Mouse (Mus musculus): ENCODE data around the gene Brinp3. TPM values are rescaled to one million over a fixed set of nuclear protein-coding genes. Genes with fewer than 3 reads are reported as not detected.

Gene Brinp3
- 17.3 and 18.9 TPM in 2 replicates for polyA plus RNA-seq (2015; fragmentation: Nextera tagmentation; extraction: Ambion mirVana)

- Histone ChIP-seq H3K9me3 (no peaks in the 10 kb centered on the region), H3K4me3 (peak within 1 kb of the TSS; percentile 50), H3K4me2 (peak within 1 kb of the TSS; percentile 74), H3K27me3 (peaks cover 29% of the 10 kb centered on the region), H3K4me1 (replicated peaks) (peaks cover 27% of the 10 kb centered on the region), H3K9ac (peak within 1 kb of the TSS; percentile 75), H3K27ac (replicated peaks) (peak within 1 kb of the TSS; percentile 67), H3K36me3 (no peaks in the 10 kb centered on the region)
- peak; percentile 41; the same call in 1 of the 2 replicates for ATAC-seq (ENCODE audit: low read depth)
- WGBS: 1% methylated on average over 19 of the region's 19 CpGs
These were observed at the start of gene Brinp3 for GRCm38 (mm10) chr1:146494681-146495331. Gene Brinp3 (plus strand): TSS chr1:146494760.

GRCm38 (mm10) chr1:146494221-146494620 lies 339 bp upstream of the Brinp3 start:
- peaks cover 29% of the 10 kb centered on the region for H3K27me3 ChIP-seq
- H3K9me3 ChIP-seq: no peaks in the 10 kb centered on the region
- WGBS: 10% methylated on average over 7 of the region's 7 CpGs
- H3K4me1 ChIP-seq (replicated peaks): peaks cover 27% of the 10 kb centered on the region
- H3K4me2 ChIP-seq: peak overlapping the region; percentile 74
- no peaks in the 10 kb centered on the region for H3K36me3 ChIP-seq
- peak overlapping the region; percentile 67 for H3K27ac ChIP-seq (replicated peaks)
- peak overlapping the region; percentile 50 for H3K4me3 ChIP-seq
- peak overlapping the region; percentile 75 for H3K9ac ChIP-seq
- no peak for ATAC-seq (ENCODE audit: low read depth)

- peak overlapping the region; percentile 50 for H3K4me3 ChIP-seq
- 6% methylated on average over 3 of the region's 3 CpGs for WGBS
- H3K9me3 ChIP-seq: no peaks in the 10 kb centered on the region
- no peak for ATAC-seq (ENCODE audit: low read depth)
- H3K4me1 ChIP-seq (replicated peaks): peaks cover 27% of the 10 kb centered on the region
- peak overlapping the region; percentile 74 for H3K4me2 ChIP-seq
- H3K27ac ChIP-seq (replicated peaks): peak overlapping the region; percentile 67; the same call in 1 of the 2 replicates
- H3K36me3 ChIP-seq: no peaks in the 10 kb centered on the region
- peak overlapping the region; percentile 75 for H3K9ac ChIP-seq
- peaks cover 29% of the 10 kb centered on the region for H3K27me3 ChIP-seq
These were observed 826 bp downstream of the Brinp3 start for GRCm38 (mm10) chr1:146495386-146495785.

GRCm38 (mm10) chr1:146497381-146498081 lies 3.0 kb downstream of the Brinp3 start:
- H3K27me3 ChIP-seq: peaks cover 29% of the 10 kb centered on the region
- peak overlapping the region; percentile 74 for H3K9ac ChIP-seq
- H3K4me2 ChIP-seq: peak overlapping the region; percentile 74
- peaks cover 27% of the 10 kb centered on the region for H3K4me1 ChIP-seq (replicated peaks)
- ATAC-seq (ENCODE audit: low read depth): peak; percentile 90
- peak overlapping the region; percentile 70 for H3K27ac ChIP-seq (replicated peaks)
- under 1% methylated on average over 28 of the region's 28 CpGs for WGBS
- H3K4me3 ChIP-seq: peak overlapping the region; percentile 50
- H3K9me3 ChIP-seq: no peaks in the 10 kb centered on the region
- no peaks in the 10 kb centered on the region for H3K36me3 ChIP-seq

- WGBS: under 1% methylated on average over 16 of the region's 16 CpGs
- peak overlapping the region; percentile 74 for H3K4me2 ChIP-seq
- ATAC-seq (ENCODE audit: low read depth): 0 out of 2 replicates have a peak, but pooled peaks have one; percentile 17
- peak overlapping the region; percentile 74 for H3K9ac ChIP-seq
- H3K4me3 ChIP-seq: peak overlapping the region; percentile 50
- H3K27me3 ChIP-seq: peaks cover 29% of the 10 kb centered on the region
- peaks cover 24% of the 10 kb centered on the region for H3K4me1 ChIP-seq (replicated peaks)
- peak overlapping the region; percentile 70 for H3K27ac ChIP-seq (replicated peaks)
- H3K9me3 ChIP-seq: no peaks in the 10 kb centered on the region
- no peaks in the 10 kb centered on the region for H3K36me3 ChIP-seq
These were observed 3.7 kb downstream of the Brinp3 start for GRCm38 (mm10) chr1:146498085-146498779.

- WGBS: 0% methylated on average over 1 of the region's 1 CpGs
- H3K36me3 ChIP-seq: no peaks in the 10 kb centered on the region
These were observed 4.2 kb downstream of the Brinp3 start for GRCm38 (mm10) chr1:146498780-146499114.

GRCm38 (mm10) chr1:146515377-146515776 lies 20.8 kb downstream of the Brinp3 start:
- Histone ChIP-seq H3K9ac (no peak overlapping the region), H3K4me3 (no peak overlapping the region), H3K4me2 (no peak overlapping the region), H3K4me1 (replicated peaks) (no peaks in the 10 kb centered on the region), H3K9me3 (no peaks in the 10 kb centered on the region), H3K36me3 (no peaks in the 10 kb centered on the region), H3K27ac (replicated peaks) (no peak overlapping the region), H3K27me3 (no peaks in the 10 kb centered on the region)
- WGBS: 70% methylated on average over 2 of the region's 2 CpGs
- ATAC-seq (ENCODE audit: low read depth): no peak

More at GRCm38 (mm10) chr1:146498780-146499114, 4.2 kb downstream of the Brinp3 start:
- ATAC-seq (ENCODE audit: low read depth): no peak
- Histone ChIP-seq H3K4me2 (peak overlapping the region; percentile 74), H3K4me3 (peak overlapping the region; percentile 50), H3K4me1 (replicated peaks) (peaks cover 24% of the 10 kb centered on the region), H3K9me3 (no peaks in the 10 kb centered on the region), H3K27ac (replicated peaks) (no peak overlapping the region), H3K27me3 (peaks cover 29% of the 10 kb centered on the region), H3K9ac (peak overlapping the region; percentile 74)

- Histone ChIP-seq H3K4me3 (no peak overlapping the region), H3K4me2 (no peak overlapping the region), H3K4me1 (replicated peaks) (no peaks in the 10 kb centered on the region), H3K9ac (no peak overlapping the region), H3K27me3 (no peaks in the 10 kb centered on the region), H3K27ac (replicated peaks) (no peak overlapping the region), H3K36me3 (no peaks in the 10 kb centered on the region), H3K9me3 (no peaks in the 10 kb centered on the region)
- ATAC-seq (ENCODE audit: low read depth): no peak
- 75% methylated on average over 11 of the region's 11 CpGs for WGBS
These were observed 29.4 kb downstream of the Brinp3 start for GRCm38 (mm10) chr1:146523727-146524573.

GRCm38 (mm10) chr1:146528572-146528971 lies 34.0 kb downstream of the Brinp3 start:
- H3K4me3 ChIP-seq: no peak overlapping the region
- no peak overlapping the region for H3K27ac ChIP-seq (replicated peaks)
- H3K4me1 ChIP-seq (replicated peaks): no peaks in the 10 kb centered on the region
- H3K9me3 ChIP-seq: no peaks in the 10 kb centered on the region
- no peak overlapping the region for H3K9ac ChIP-seq
- H3K27me3 ChIP-seq: no peaks in the 10 kb centered on the region
- no peak overlapping the region for H3K4me2 ChIP-seq
- no peak for ATAC-seq (ENCODE audit: low read depth)
- H3K36me3 ChIP-seq: no peaks in the 10 kb centered on the region

GRCm38 (mm10) chr1:146546847-146547428 lies 52.4 kb downstream of the Brinp3 start:
- WGBS: 73% methylated on average over 2 of the region's 2 CpGs
- Histone ChIP-seq H3K9ac (no peak overlapping the region), H3K4me1 (replicated peaks) (no peaks in the 10 kb centered on the region), H3K4me3 (no peak overlapping the region), H3K27me3 (no peaks in the 10 kb centered on the region), H3K27ac (replicated peaks) (no peak overlapping the region), H3K9me3 (no peaks in the 10 kb centered on the region), H3K36me3 (no peaks in the 10 kb centered on the region), H3K4me2 (no peak overlapping the region)
- ATAC-seq (ENCODE audit: low read depth): no peak

GRCm38 (mm10) chr1:146556982-146557381 lies 62.4 kb downstream of the Brinp3 start:
- Histone ChIP-seq H3K4me1 (replicated peaks) (no peaks in the 10 kb centered on the region), H3K9ac (no peak overlapping the region), H3K9me3 (no peaks in the 10 kb centered on the region), H3K4me3 (no peak overlapping the region), H3K27ac (replicated peaks) (no peak overlapping the region), H3K36me3 (no peaks in the 10 kb centered on the region), H3K4me2 (no peak overlapping the region), H3K27me3 (no peaks in the 10 kb centered on the region)
- no peak for ATAC-seq (ENCODE audit: low read depth)

All from neural tube, embryonic 13.5 days (tissue).